Mouse (Mus musculus): ENCODE results near the gene Cep295.

- TF ChIP-seq CTCF (IDR thresholded peaks at IDR 0.05; ENCODE audit: low read depth) (no peak), EP300 (IDR thresholded peaks at IDR 0.05; ENCODE audit: low read depth) (no peak)
Measured at GRCm38 (mm10) chr9:15279139-15279648, 78.4 kb downstream of the Cep295 start.

Data from liver, embryonic 14.5 days (tissue).